Mouse (Mus musculus): Measurements from ENCODE around the gene BC048671.

Gene BC048671

GRCm38 (mm10) chr6:90350011-90350410 lies 49.0 kb downstream of the BC048671 start:
- no peak for DNase-seq (ENCODE audit: extremely low read depth, low read depth)
